Mouse (Mus musculus) cerebellum, adult 8-10 months (tissue): ENCODE measurements at regions not wholly inside any gene's neighbourhood (a gene's known extent, or its start where the extent isn't known, plus 50 kb on each side); places are given as distances from the start of the nearest gene placed in this dataset.
"Not testable (repeated sequence)": the region's sequence is repeated elsewhere in the genome, so short reads cannot be mapped to it uniquely, and the experiment has no call there.

ENCODE experiments used
- DNase-seq: peaks from one replicate; pipeline ENCODE4 v3.0.0; 2022

DNA sequence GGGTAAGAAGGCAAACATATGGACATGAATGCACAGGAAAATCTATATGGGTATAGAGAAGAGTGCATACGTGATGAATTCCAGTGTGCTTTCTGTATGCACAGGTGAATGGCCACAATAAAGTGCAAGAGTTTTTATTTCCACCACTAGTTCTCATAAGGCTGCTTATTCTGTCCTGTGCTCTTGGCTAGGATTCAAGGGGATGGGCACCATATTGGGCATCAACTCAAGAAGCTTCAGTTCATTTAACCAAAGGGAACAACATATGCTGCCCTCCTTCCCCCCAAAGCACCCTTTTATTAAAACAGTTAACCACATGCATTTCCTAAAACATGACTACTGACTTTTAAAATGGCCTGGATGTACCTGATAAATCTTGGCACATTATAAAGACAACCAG lies 356.2 kb downstream of the Fut8 start:
- DNase-seq, result no peak

DNA sequence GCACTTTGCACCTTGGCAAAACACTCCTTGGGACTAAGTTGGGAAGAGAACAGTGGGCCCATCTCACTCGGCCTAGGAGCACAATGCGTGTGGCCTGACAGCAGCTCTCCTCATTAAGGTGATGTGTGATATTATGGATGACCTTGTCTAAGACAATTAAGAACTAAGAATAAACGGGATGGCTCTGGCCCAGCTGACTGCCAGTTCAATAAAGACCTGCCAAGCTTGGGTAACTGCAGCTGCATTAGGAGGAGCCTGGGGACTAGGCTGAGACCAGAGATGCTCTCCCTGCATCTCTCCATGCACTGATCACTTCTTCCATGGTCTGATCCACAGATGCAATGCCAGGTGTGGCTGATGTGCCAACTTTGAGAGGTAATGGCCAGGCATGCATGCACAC lies 356.7 kb downstream of the Fut8 start:
- no peak for DNase-seq

GRCm38 (mm10) chr12:77595821-77596220 lies 357.9 kb downstream of the Fut8 start:
- peak; percentile 35 for DNase-seq

GRCm38 (mm10) chr12:77596676-77597075 lies 358.8 kb downstream of the Fut8 start:
- peak; percentile 61 for DNase-seq

DNA sequence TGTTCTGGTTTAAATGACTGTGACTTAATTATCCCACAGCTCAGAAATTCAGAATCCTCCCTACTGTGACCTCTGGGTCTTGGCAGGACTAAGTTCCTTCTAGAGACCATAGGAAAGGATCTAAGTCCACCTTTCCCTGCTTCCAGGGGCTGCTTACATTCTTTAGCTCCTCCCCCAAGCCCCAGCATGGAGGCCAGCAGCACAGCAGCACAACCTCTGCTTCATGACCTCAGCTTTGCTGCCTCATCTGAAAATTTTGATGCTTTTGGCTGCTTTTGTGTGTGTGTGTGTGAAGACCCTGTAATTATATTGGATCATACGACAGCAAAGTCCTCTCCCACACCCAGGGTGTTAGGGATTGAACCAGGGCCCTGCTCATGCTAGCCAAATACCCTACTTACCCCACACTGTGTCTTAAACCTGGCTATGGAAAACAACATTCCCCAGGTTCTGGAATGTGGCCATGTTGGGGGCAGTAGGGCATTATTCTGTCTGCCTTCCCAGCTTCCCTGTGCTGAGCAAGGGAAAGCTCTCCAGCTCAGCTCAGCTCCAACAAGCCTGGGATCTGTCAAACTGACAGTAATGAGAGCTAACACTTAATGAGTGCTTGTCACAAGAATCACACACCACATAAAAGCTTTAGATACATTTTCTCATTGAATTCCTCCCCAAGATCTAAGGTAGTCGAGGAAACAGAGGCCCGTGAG lies 359.9 kb downstream of the Fut8 start:
- peak; percentile 61 for DNase-seq

GRCm38 (mm10) chr12:77598334-77598715 lies 360.4 kb downstream of the Fut8 start:
- DNase-seq, result peak; percentile 38

DNA sequence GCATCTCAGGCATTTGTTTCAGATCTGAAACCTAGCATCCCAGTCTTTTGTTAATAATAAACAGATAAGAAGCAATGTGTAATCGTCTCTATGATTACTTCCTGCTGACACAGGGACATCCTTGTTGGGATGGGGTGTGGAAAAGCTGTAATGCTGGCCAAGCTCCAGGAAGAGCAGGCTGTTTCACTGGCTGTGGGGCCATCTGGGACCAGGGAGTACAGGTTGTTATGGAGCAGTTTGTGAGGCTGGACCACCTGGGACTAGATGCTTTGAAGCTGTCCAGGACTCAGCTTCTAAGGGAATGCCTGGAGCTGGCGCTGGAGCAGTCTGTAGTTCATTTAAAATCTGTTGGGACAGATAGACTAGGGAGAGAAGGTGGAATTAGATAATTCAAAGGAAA lies 361.5 kb downstream of the Fut8 start:
- peak; percentile 78 for DNase-seq

DNA sequence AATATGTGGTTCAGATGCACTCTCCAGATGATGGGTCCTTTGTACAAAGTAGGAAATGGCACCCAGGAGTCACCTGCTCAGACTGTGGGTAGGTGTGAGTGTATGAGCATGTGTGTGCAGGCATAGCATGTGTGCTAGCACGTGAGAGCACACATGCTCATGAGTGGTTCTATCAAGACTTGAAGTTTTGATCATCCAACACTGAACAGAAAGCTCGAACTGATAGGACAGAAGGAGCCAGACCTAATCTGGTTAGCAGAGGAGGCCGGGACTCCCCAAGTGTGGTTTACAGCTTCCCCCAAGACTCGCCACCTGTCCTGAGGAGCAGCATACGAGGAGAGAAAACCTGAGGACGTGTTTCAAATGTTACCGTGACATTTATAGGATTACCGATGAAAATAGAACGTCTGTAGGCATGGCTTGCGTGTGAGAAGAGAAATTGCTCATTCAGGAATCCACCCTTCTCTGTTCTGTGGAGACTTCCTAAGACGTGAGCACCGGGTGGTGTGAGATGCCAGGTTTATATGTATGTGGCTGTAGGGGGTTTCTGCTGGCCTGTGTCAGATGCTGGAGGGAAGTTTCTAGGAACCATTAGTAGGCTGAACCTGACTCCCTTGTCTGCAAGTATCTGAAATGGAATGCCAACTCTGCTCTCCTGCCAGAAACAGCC lies 366.0 kb downstream of the Fut8 start:
- DNase-seq, result no peak

- peak; percentile 33 for DNase-seq
Observed at GRCm38 (mm10) chr12:77617552-77617951, 379.6 kb downstream of the Fut8 start.

DNA sequence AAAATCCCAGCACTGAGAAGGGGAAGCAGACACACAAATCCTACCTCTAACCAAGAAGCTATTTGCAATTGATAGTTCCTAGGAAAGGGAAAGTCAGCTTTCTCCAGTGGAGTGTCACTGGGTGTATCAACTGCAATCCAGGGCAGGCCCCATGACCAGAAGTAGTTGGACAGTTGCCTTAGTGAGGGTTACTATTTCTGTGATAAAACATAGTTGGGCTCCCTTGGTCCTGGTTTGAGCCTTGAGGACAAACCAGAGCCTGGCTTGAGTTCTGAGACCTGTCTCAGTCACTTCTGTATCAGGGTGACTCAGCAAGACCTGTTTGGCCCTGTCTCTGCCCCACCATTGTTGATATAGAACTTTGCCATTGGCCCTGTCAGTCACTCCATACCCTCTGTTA lies 384.3 kb downstream of the Fut8 start:
- DNase-seq, result no peak

GRCm38 (mm10) chr12:77624323-77624722 lies 386.4 kb downstream of the Fut8 start:
- DNase-seq, result not testable (repeated sequence)

DNA sequence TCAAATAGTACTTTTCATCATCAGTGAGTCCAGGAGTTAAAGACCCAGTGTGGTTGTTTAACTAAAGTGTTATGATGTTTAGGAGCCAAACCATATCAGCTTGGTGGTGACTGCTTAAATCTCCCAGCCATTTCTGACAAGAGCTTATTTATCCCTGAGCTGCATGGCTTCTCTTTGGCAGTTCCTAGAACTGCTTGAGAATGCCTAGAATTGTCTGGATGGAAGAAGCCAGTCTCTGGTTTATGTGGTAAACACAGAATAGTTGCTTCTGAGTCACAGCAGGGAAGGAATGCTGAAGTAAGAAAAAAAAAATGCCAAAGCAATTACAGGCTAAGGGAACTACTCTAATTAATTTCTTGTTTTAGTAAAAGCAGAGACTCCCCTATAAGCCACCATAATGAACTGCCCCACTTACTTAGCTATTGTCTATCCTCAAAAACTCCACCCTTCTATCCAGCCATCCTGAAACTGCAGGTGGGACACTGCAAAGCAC lies 390.5 kb downstream of the Fut8 start:
- DNase-seq, result no peak

GRCm38 (mm10) chr12:77633981-77634650 lies 396.2 kb downstream of the Fut8 start:
- peak; percentile 23 for DNase-seq

DNA sequence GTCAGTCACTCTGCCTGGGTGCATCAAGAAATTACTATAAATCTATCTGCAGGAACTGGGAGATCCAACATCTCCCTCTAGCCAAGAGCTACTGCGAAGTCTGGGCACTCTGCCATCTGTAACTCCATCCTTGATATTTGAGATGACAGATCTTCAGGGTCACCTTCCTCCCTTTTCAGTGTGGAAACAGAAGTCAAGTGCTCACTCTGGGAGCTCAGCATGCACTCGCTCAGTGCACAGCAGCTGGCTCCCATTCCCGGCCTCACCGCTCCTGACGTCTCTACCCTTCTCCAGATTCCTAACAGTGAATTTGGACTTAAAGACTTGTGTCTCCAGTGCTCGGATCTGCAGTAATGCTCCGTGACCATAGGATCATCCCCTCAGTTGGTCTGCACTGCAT lies 400.3 kb downstream of the Fut8 start:
- DNase-seq, result peak; percentile 38

GRCm38 (mm10) chr12:77642336-77642735 lies 404.4 kb downstream of the Fut8 start:
- DNase-seq, result no peak

DNA sequence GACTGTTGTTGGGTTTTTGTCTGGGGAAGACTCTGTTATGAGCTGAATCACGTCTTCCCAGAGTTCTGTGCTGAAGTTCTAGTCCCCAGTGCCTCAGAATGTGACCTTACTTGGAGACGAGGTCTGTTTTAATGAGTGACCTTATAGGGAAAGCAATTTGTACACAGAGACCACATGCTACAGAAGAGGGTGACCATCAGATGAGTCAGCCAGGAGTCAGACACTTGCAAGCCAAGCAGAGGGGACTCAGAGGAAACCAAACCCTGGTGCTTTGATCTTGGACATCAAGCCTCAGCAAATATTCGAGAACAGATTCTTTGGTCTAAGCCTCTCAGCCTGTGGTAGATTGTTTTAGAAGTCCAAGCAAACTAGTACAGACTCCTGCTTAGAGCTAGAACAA lies 409.9 kb downstream of the Fut8 start:
- no peak for DNase-seq

- no peak for DNase-seq
Observed at GRCm38 (mm10) chr12:77654282-77654681, 416.4 kb downstream of the Fut8 start.

DNA sequence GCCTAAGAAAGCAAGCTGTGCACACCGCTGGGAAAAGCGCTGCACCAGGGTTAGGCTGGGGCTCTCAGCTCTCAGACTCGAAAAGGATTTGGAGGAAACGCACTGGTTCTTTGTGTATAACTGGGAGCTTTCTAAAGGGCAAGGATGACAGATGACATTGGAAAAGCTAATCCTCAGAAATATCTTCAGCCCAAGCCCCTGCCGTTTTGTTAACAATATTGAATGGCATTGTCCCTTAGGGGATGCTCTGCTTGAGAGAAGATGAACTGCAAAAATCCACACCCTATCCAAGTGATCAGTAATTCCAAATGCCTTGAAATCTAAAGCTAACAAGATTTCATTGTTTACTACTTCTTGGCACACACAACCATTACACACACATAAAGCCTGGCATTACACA lies 419.1 kb downstream of the Fut8 start:
- DNase-seq, result no peak

DNA sequence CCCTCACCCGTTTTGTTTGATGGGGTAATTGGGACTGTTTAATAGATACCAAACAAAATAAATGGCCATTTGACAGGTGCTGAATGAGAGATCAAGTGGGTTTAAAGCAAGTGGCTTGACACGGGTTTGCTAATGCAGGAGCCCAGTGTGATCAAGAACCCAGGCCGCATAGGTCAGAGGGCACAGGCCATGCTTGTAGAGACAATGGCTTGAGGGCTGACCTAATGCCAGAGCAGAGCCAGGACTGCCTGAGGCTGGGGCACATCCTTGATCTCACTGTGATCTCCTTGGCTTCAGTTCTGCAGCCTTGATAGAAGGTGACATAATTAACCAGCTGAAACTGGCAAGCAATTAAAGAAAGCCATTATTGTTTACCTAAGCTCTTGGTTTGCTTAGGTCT lies 420.0 kb downstream of the Fut8 start:
- no peak for DNase-seq

DNA sequence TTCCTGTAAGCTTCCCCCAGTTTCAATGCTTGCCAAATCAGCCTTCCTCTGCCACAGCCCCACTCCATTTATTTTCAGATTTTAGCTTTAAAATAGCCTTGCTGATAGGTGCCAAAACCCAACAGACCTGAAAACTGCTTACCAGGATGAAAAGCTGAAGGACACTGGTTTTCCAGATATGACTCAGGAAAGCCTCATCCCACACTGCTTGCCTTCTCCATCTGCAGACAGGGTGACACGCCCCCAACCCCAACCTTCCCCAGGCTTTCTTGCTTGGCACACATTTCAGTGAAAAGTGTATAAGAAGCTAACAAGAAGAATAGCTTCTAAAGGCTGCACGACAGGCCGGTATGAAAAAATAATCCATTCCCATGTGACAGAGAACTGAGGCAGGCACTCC lies 425.3 kb downstream of the Fut8 start:
- DNase-seq, result no peak

DNA sequence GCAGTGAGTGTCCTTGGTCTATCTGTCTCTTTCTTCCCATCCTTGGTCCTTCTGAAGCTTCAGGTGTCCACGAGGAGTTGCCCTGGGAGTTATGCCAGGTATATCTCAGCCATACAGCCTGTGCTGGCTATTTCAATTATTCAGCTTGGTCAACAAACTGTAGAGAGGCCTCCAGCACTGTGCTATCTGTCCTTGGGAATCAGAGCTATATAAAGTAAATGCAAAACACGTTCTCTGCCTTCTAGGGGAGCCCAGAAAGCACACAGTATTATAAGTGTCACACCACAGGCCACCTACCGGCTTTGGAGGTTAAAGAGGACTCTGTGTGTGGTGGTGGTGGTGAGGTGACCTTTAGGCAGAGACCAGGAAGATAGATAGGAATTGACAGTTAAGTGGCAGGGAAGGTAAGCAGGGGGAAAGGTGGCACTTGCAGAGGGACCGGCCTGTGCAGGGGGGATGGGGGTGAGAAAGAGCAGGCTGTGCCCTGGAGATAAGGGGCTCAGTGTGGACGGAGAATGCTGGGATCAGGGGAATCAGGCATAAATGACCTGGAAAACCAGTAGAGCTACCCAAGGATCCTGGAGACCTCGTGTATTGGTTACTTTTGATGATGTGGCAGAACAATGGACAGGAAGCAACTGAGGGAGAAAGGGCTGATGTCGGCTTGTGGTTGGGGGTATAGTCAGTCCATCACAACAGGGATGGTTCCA lies 425.9 kb downstream of the Fut8 start:
- peak; percentile 21 for DNase-seq

DNA sequence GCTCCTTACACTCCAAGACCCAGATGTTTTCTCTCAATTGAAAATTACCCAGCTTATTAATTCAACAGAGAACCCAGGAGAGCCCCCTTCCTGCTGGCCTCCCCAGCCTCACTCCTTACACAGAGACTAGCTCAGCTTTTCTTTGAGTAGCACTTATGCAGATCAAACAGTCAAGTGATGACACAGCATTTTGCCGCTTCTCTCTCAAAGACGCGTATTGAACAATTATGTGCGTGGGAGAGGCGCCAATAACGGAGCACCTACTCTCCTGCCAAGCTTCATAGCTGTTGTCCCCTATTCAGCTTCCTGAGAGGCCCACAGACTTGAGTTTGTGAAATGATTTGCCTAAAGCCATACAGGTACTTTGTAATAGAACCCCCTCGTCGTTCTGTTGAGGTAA lies 428.5 kb downstream of the Fut8 start:
- no peak for DNase-seq

GRCm38 (mm10) chr12:77667151-77667874 lies 429.4 kb downstream of the Fut8 start:
- no peak for DNase-seq
